Mouse (Mus musculus) ES-Bruce4 (cell line): ENCODE measurements around the gene Prkg1. TPM values are rescaled to one million over a fixed set of nuclear protein-coding genes. Genes with fewer than 3 reads are reported as not detected.

Experiments used
- H3K27ac ChIP-seq: 2 replicates; pipeline ENCODE4 v1.5.1; 2012; ENCODE audit warnings: low read length, inconsistent platforms; ENCODE audit not compliant: insufficient read depth
- H3K27me3 ChIP-seq: 2 replicates; pipeline ENCODE4 v1.6.1; 2012; ENCODE audit warnings: mild to moderate bottlenecking, low read length, inconsistent platforms; ENCODE audit not compliant: control insufficient read depth, poor library complexity, insufficient read depth, severe bottlenecking
- H3K36me3 ChIP-seq: 2 replicates; pipeline ENCODE4 v1.6.1; 2012; ENCODE audit warnings: inconsistent platforms, mild to moderate bottlenecking, low read length, moderate library complexity; ENCODE audit not compliant: control insufficient read depth, poor library complexity, insufficient read depth, severe bottlenecking
- H3K4me1 ChIP-seq: one replicate; pipeline ENCODE4 v1.8.1; 2011; ENCODE audit warnings: low read length; ENCODE audit not compliant: control insufficient read depth, insufficient read depth
- H3K4me3 ChIP-seq: 2 replicates; pipeline ENCODE4 v1.5.1; 2011; ENCODE audit warnings: low read depth, mild to moderate bottlenecking, low read length
- H3K9ac ChIP-seq: 2 replicates; pipeline ENCODE4 v1.6.1; 2012; ENCODE audit warnings: low read depth, mild to moderate bottlenecking, inconsistent platforms; ENCODE audit not compliant: poor library complexity, severe bottlenecking
- H3K9me3 ChIP-seq: replicated peaks from 2 replicates; pipeline ENCODE4 v1.6.1; 2012; ENCODE audit warnings: mild to moderate bottlenecking, low read length, inconsistent platforms; ENCODE audit not compliant: control insufficient read depth, poor library complexity, insufficient read depth, severe bottlenecking
- CTCF ChIP-seq: IDR thresholded peaks from one replicate; pipeline ENCODE4 v1.8.1; 2011; ENCODE audit warnings: low read depth, low read length
- EP300 ChIP-seq: IDR thresholded peaks from 2 replicates; pipeline ENCODE4 v1.6.1; 2011; ENCODE audit warnings: low read depth, low read length; ENCODE audit not compliant: insufficient read depth
- POLR2A ChIP-seq: IDR thresholded peaks from one replicate; pipeline ENCODE4 v1.8.1; 2011; ENCODE audit warnings: low read length; ENCODE audit not compliant: insufficient read depth
- polyA plus RNA-seq: library from polyadenylated mRNA; stranded (reverse); fragments of >200 nt; gene quantifications from 2 replicates; pipeline ENCODE4 v1.2.4, GENCODE M21; 2011; ENCODE audit warnings: low read depth; ENCODE audit not compliant: missing spikeins, insufficient read depth, insufficient read length

Prkg1 gene
- polyA plus RNA-seq, result 0.46 and 0.61 TPM in 2 replicates

DNA sequence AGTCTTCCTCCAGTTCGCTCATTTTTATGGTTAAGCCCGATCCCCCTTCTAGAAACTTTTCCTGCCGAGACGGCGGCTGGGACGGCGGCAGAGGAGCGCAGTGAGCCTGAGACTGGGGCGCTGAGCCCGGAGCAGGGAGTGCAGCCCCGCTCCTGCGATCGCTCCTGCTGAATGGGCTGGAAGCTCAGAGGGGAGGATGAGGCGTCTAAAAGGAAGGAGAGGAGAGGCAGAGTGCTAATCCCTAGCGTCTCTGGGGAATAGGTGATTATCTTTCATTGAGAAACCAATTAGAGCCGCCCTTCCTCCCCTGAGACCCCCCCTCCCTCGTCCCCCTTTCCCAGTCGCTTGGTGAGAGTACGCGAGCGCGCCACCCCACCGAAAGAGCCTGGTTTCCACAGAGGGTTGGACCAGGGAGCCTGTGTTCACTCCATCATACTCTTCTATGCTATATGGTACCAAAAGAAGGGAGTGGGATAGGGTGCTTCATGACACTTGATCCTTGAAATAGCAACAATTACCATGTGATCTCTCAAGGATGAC lies at the start of gene Prkg1:
Gene Prkg1, minus strand, starts transcription at position 233 of the 540 bp plus-strand sequence.
- TF ChIP-seq POLR2A, result no peak
- no peak for TF ChIP-seq CTCF
- no peak for TF ChIP-seq EP300
- H3K9ac ChIP-seq, result peak within 1 kb of the TSS; percentile 65
- no peaks in the 10 kb centered on the region for H3K9me3 ChIP-seq
- H3K4me1 ChIP-seq, result no peaks in the 10 kb centered on the region
- peak within 1 kb of the TSS; percentile 87 for H3K4me3 ChIP-seq
- H3K27ac ChIP-seq, result no peak within 1 kb of the TSS
- H3K36me3 ChIP-seq, result no peaks in the 10 kb centered on the region
- H3K27me3 ChIP-seq, result peaks cover 9% of the 10 kb centered on the region

DNA sequence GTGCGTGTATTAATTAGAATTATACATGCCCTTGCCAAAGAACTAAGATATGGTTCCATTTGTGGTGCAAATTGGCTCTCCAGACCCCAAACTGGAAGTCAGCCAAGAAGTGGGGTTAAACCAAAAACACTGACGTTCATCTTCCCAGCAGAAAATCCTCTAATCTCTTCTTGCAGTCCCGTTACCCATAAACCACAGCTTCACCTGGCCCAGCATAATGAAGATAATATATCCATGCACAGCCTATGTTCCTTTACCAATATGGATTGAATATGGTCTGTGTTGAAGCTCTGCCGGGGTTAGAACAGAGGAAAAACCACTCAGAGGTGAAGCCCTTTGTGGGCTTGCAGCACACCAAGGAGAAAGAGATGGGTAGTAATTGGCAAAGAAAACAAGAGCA lies 48.3 kb upstream of the Prkg1 start:
- H3K36me3 ChIP-seq, result no peaks in the 10 kb centered on the region
- no peak overlapping the region for H3K9ac ChIP-seq
- TF ChIP-seq EP300 (no peak), CTCF (no peak), POLR2A (no peak)
- H3K4me3 ChIP-seq, result no peak overlapping the region
- H3K27me3 ChIP-seq, result no peaks in the 10 kb centered on the region
- no peaks in the 10 kb centered on the region for H3K9me3 ChIP-seq
- H3K27ac ChIP-seq, result no peak overlapping the region
- H3K4me1 ChIP-seq, result no peaks in the 10 kb centered on the region

DNA sequence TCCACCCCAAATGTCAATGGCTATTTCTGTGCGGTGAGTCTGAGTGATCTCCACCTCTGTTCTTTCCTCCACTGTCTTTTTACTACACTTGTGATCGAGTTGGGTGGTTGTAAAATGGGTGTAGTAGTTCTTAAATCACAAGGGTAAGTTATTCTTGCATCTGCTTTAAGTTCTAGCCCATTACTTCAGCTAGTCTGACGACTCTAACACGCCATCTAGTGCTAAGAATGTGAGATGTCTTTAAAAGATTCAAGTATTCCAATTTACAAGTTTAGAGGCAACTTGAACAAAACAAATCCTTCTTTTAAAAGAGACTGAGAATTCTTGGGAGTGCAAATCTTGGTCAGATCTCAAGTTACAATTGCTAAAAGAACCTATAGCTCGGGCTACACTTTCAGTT lies 46.5 kb upstream of the Prkg1 start:
- peak; percentile 8 for TF ChIP-seq CTCF
- TF ChIP-seq POLR2A, result no peak
- no peaks in the 10 kb centered on the region for H3K36me3 ChIP-seq
- no peak overlapping the region for H3K27ac ChIP-seq
- H3K27me3 ChIP-seq, result no peaks in the 10 kb centered on the region
- H3K9ac ChIP-seq, result no peak overlapping the region
- no peak overlapping the region for H3K4me3 ChIP-seq
- no peaks in the 10 kb centered on the region for H3K4me1 ChIP-seq
- H3K9me3 ChIP-seq, result no peaks in the 10 kb centered on the region

GRCm38 (mm10) chr19:31805391-31805790 lies 40.6 kb upstream of the Prkg1 start:
- TF ChIP-seq POLR2A, result no peak
- TF ChIP-seq CTCF, result no peak
- TF ChIP-seq EP300, result no peak
- Histone ChIP-seq H3K4me1 (no peaks in the 10 kb centered on the region), H3K27ac (no peak overlapping the region), H3K9me3 (peaks cover 21% of the 10 kb centered on the region), H3K27me3 (no peaks in the 10 kb centered on the region), H3K36me3 (no peaks in the 10 kb centered on the region), H3K9ac (no peak overlapping the region), H3K4me3 (no peak overlapping the region)

DNA sequence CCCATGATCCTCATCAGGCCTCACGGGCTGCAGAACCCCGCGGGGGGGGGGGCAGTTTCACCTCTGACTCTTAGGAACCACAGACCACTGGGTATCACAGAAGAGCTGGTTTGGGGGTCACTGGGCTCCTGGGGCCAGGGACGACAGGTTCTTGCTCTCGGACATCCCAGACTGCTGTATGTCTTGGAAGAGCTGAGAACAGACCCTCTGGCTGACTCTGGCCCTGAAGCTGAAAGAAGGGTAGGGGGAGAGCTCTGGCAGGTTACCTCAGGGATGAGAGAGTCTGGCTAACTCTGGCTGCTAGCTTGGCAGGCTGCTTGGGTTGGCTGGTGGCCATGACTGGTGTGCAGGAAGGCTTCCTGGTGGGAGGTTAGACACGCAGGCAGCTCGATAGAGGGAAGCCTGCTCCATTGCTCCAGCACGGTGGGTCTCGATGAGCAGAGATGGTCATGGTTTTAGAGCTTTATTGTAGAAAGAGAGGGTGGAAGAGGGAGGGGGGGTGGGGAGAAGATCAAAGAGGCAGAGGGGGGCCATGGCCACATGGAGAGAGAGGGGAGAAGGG lies 30.7 kb upstream of the Prkg1 start:
- no peaks in the 10 kb centered on the region for H3K27me3 ChIP-seq
- H3K4me3 ChIP-seq, result no peak overlapping the region
- H3K9ac ChIP-seq, result no peak overlapping the region
- H3K4me1 ChIP-seq, result no peaks in the 10 kb centered on the region
- no peaks in the 10 kb centered on the region for H3K9me3 ChIP-seq
- no peak overlapping the region for H3K27ac ChIP-seq
- no peaks in the 10 kb centered on the region for H3K36me3 ChIP-seq
- no peak for TF ChIP-seq POLR2A

DNA sequence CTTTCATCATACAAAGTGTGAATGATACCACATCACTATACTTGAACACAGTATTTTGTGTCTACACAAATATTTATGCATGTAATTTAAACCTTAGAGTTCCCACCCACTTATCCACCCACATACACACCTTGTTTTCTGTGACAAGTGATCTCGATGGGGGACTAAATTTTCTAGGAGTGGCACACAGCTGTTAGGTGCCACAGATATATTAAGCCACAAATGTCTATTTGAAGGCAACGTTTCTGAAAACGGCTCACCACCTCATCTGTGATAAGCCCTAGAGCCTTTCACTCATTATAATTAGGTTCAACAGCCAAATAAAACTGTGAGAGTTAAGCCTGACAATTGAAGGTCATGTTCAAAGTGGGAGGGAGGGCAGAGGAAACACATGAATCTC lies 26.9 kb upstream of the Prkg1 start:
- H3K4me3 ChIP-seq, result no peak overlapping the region
- H3K4me1 ChIP-seq, result no peaks in the 10 kb centered on the region
- H3K9me3 ChIP-seq, result no peaks in the 10 kb centered on the region
- TF ChIP-seq POLR2A (no peak), EP300 (no peak), CTCF (no peak)
- H3K9ac ChIP-seq, result no peak overlapping the region
- H3K27ac ChIP-seq, result no peak overlapping the region
- no peaks in the 10 kb centered on the region for H3K36me3 ChIP-seq
- H3K27me3 ChIP-seq, result no peaks in the 10 kb centered on the region
